Mouse (Mus musculus) adrenal gland, adult 2 months (tissue): ENCODE measurements at regions not wholly inside any gene's neighbourhood (a gene's known extent, or its start where the extent isn't known, plus 50 kb on each side); places are given as distances from the start of the nearest gene placed in this dataset.
"Not testable (repeated sequence)": the region's sequence is repeated elsewhere in the genome, so short reads cannot be mapped to it uniquely, and the experiment has no call there.

Experiments used
- DNase-seq: peaks from one replicate; pipeline ENCODE4 v3.0.0; 2021

DNA sequence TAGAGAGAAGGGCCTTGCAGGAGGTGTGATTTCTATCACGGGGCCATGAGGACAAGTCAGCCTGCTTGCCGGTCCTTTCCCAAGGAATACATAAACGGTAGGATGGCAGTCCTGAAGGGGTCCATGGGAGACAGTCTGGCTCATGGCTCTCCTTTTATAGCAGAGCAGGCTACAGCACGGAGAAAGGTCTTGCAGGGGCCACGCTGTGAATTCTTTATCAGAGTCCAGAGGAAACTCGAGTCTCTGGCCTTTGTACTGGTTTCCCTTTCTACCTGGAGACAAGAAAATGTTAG, 1984.0 kb downstream of the 4930444P10Rik start:
- no peak for DNase-seq

DNA sequence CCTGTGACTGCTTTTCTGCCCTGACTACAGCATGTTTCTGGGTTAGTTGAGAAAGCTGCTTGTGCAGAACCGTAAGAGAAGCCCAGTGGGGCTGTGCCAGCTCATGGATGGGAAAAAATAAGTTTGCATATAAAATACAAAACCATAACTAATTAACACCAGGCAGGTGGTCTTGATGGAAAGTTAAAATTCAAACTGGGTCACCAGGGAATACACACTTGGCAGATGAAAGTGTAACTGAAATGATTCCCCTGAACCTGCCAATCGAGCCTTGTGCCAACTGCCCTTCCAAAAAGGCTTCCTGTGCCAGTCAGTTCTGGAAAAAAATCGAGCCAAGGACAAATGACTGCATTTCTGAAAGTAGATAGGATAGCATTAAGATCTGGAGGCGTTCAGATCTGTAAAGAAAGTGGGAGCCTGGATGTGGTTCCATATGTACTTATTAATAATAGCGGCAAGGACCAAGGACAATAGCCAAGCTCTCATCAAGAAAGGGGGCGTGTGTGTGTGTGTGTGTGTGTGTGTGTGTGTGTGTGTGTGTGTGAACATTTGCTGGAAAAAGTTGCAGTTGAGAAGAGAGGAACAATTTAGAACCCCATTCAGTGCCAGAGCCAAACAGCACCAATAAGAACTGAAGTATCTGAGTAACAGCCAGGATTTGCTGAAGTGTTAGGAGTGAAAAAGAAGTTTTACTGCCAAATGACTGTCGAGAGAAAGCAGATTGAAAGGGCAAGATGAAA, 1984.5 kb downstream of the 4930444P10Rik start:
- peak; percentile 67 for DNase-seq

DNA sequence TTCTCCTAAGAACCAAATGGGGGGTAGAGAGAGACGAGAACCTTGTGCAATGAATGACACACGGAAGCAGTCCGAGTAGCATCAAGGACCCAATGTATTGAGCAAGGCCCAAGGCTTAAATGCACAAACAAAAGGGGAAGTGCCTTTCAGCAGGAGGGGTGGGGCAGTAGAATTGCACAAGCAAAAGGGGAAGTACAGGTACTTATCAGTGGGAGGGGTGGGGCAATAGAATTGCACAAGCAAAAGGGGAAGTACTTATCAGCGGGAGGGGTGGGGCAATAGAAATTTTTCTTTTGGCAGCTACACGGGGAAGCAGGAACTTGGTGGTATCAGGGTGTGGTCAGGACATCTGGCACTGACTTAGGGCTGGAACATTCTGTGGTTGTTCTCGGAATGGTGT, 1987.6 kb downstream of the 4930444P10Rik start:
- DNase-seq, result not testable (repeated sequence)

DNA sequence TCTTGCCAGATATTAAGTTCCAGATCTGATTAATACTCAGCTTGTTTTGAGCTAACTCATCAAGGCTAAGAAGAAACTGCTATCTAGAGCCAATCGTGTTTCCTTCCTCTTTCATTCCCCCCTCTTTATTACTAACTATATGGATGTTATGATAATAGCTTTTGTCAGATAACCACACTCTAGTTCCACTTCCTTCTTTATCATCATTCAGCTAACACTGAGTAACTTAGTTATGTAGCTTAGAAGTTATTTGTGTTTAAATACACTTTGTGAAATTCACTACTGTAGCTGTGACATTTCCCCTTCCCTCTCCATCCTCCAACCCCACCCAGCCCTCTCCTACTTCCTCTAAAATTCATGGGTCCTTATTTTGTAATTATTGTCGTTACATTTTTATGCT, 1988.6 kb downstream of the 4930444P10Rik start:
- no peak for DNase-seq

DNA sequence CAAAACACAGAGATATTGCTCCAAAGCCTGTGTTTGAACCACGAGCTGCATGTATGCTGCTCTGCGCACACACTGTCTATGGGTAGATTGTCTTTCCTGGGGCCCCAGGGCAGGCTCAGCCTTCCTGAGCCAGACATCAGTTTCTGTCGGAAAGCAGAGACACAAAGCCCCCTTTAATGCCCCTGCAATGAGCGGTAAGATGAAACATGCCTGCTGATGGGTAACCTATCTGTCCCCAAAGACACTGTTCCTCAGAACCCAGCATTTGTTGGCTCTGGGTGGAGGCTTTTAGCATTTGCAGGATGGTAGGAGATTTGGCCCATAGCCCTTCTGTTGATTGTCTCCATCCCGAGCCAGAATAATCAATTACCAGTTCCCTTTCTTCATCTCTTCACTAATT, 1994.1 kb downstream of the 4930444P10Rik start:
- DNase-seq, result no peak

DNA sequence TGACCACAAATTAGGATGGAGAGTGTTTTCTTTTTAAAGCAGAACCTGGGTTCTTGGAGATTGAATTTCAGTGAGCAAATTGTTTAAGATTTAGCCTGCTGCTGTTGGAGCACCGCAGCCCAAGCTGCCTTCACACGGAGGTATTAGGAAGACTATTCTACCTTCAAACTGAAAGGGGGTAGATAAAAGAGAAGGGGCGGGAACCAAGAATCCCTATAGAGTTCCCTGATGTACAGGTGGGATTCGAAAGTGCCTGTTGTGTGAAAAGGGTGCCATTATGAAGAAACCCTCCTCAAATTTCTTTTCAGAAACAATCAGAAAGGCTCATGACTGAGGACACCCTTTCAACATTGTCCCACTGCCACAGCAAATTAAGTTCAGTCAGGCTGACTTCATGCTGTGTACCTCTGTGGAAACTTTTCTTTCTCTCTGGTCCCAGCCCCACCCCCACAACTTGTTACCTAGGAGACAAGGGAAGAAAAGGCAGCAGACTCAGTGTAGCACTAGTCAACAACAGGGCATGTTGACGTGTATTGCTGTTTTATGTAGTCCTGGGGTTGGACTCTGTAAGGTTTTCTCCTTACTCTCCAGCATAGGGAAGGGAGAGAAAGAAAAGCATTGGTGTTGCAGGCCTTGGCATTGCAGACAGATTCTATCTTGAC, 1995.4 kb downstream of the 4930444P10Rik start:
- no peak for DNase-seq

DNA sequence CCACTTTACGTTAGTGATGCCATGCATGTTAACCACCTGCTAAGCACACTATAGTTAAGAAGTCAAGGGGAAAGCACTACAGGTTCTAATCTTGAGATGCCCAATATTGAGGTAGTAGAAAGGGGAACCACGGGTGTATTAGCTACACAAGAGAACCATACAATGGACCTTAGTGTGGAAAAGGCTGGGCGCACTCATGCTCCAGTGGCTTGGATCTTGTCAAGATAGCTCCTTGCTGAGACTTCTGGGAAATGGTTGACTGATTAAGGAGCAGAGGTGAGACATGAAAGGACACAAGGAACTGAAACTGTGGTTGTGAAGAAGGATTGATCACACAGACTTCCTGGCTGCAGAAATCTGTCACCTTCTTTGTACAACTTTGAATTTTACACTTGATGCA, 2028.3 kb downstream of the 4930444P10Rik start:
- DNase-seq, result no peak

DNA sequence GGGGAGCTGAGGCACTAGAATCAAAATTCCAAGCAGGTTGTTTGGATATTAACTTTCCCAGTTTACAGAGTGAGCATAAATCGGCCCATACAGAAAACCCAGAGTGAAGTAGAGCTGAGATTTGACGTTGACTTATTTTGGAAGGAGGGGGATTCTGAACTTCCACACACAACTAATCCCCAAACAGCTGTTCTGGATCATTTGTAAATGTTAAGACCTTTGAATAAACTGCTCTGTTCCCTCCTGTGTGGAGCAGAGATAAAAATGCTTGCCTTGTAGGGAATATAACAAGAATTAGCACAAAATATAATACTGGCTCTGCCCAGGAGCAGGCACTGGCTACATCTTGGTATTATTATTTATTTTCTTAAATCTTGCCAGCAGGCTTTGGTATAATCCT, 2057.0 kb downstream of the 4930444P10Rik start:
- DNase-seq, result no peak

DNA sequence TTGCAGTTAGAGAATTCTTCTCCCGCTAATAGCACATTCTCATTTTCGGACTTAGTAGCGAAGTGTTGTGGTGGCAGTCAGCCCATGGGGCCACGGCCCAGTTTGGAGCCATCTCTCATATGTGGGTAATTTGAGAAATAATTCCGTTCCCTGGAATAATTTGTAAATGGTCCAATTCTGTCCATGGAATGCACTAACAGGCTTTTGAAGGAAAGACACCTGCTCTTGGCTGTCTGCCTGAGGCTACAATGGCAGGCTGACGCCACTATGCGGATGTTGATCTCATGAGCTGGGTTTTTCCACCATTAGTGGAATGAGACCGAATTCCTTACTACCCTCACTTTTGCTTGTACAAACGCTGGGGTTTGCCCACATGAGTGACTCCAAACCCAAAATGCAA, 2081.6 kb downstream of the 4930444P10Rik start:
- DNase-seq, result no peak

DNA sequence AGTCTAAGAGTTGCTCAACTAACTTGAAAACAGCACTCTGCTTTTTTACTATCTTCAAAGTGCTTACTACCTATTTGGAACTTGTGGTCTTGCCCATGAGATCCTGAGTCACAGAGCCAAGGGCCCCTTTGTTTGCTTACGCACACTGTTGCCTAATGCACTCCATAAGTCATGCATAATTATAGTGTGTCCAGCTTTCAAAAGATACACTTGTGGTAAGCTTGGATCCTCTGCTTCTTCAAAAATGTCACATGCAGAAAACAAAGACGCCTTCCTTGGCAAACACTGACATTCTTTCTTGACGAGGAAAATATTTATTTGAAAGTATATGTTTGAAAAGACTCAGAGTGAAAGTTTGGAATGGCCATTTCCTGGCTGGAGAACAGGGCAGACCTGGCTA, 2082.3 kb downstream of the 4930444P10Rik start:
- DNase-seq, result no peak

DNA sequence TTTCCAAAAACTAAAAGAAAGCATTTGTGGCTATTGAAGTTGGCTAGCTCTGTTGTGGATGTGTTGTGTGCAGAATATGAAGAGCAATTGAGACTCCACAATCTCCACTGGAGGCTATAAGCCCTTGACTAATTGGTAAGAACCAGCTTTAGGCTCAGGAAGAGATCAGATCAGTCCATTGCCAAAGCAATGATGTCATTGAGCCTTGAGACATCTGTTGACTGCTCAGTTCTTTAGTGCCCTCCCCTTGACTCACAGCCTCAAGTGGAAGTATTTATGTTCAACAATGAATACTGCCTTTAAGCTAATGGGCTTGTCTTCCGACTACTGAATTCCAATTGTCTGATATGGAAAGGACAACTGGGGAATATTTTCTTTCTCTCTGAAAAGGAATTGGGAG, 2090.6 kb downstream of the 4930444P10Rik start:
- peak; percentile 44 for DNase-seq

DNA sequence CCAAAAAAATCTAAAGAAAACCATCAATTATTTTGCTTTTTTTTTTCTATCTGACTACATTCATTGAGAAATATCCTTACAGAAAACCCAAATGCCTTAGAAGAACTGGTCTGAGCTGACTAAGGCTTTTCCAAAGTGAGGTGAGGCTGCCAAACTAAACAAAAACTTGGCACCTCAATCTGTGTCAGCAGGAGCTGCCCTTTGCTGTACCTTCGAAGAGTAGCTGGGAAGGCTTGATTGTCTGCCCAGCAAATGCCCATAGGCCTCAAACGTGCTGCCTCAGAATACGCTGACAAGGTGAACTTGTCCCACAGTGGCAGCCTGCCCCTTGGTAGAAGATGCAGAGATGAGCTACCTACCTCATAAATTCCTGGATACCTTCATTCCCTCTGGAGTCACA, 2091.7 kb downstream of the 4930444P10Rik start:
- peak; percentile 22 for DNase-seq

DNA sequence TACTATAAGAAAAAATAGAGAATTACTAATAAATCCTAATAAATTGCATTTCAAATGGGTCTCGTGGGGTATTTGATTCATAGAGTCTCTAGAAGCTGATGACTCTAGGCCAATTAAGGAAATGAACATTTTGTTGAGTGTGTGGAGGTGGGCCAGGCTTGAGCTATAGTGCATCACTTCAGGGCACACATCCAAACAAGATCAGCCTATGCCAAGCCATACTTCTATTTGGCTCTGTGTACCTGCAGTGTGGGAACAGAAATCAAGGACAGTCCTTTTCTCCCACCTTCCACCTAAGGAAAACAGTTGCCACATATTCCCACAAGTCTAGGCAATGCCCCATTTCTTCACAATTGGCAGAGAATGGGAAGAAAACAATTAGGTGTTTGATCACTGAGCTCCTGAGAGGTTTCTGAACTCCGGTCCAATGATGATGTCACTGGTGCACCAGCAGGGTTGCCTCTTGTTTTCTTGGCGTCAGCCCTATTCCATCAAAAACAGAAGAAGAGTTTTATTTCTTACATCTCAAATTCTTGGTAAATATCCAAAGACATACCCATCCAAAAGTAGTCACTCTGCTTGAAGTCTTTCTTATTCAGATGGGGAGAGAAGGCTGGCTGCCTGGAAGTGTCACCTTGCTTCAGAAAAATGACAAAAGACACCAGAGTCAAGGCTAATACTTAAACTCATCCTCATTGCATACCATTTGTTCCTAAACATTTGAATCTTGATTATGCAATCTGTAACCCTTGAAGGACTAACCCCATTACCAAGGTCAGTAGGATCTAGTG, 2092.3 kb downstream of the 4930444P10Rik start:
- no peak for DNase-seq

DNA sequence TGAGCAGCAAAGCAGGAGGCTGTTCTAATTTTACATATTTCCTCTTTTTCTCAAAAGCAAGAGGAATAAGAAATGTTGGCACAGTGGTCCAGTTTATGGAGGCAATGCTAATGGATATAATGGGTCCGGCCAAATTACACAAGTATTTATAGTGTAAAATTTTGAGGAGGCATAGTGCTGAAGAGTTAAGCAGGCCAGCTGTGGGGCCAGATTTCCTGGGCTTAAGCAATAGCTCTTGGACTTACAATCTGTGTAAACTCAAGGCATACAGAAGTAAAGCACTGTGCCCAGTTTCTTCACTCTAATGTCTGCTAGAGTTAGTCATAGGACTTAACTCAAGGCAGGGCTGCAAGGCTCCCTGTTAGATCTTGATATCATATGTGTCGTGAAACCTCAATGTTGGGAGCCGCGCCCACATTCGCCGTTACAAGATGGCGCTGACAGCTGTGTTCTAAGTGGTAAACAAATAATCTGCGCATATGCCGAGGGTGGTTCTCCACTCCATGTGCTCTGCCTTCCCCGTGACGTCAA, 2094.9 kb downstream of the 4930444P10Rik start:
- DNase-seq, result no peak

DNA sequence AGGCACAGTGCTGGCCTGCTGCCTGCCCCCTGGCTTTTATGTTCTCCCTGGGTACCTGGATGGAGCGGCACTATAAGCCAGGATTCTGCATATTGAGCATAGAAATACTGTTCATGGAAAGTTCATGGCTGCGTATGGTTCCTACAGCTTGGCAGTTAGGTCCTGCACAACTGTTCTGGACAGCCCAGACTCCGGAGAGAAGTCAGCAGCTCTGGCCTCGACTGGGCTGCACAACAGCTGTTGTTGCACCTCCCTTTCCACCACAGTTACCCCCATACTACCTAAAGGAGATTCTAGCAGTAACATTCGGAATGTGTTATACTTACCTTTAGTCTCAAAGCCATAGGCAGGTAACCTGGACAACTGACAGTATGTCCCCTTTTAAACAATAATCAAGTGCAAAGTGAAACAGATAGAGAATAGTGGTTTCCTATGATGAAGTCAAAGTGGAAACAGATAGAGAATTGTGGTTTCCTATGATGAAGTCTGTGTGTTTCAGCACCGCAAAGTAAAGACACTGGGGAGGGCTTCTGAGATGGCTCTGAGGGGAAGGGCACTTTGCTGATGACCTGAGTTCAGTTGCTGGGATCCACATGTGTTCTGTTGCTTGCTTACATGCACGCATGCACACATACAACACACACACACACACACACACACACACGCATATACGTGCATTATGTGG, 2099.2 kb downstream of the 4930444P10Rik start:
- no peak for DNase-seq

DNA sequence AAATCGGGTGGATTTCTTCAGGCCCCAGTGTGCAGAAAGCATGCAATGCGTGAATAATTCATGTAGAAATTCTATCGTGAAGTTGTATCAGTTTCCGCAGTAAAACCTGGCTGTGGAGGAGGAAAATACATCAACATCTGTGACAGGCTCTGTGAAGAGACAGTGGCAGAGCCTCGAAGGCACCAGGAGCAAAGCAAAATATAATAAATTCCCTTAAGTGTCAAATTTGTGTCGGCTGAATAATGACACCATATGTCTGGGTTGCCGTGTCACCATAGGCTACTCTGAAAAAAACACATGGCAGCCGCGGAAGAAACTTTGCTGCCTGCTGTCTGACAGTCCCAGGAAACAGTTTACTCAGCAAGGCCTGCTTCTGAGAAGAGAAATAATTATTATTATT, 2100.1 kb downstream of the 4930444P10Rik start:
- no peak for DNase-seq

DNA sequence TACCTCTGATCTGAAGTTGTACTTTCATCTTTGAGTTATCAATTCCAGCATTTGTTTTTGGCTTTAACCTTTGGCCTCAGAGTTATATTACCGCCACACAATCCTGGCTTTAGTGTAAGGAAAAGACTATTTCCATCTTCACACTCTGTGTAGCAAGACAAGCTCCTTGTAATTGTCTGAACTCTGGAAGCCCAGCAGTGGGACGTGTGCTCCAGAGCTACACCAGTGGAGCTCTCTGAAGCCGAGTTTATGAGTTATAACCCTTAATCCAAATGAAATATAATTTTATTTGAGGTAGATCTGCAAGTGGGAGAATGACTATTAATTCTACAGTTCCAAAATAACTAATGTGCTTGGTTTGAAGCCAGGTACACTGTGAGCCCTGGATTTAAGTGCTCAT, 2103.8 kb downstream of the 4930444P10Rik start:
- DNase-seq, result no peak

DNA sequence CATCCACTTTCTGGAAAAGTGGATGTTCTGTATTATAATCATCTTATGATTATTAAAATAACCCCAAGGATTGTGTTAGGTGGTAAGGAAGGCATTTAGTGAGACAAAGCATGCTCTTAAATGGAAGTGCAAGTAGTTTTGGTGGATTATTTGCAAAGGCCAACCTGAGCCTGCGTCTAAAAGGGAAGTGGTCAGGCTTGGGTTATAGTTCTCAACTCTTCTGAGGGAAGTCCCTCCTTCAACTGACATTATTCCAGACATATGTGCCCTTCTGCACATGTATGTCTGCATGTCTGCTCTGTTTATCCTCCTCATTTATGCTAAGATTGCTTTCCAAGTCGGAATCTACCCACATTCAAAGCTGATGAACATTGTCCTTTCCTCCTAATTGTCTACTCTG, 2108.3 kb downstream of the 4930444P10Rik start:
- no peak for DNase-seq

DNA sequence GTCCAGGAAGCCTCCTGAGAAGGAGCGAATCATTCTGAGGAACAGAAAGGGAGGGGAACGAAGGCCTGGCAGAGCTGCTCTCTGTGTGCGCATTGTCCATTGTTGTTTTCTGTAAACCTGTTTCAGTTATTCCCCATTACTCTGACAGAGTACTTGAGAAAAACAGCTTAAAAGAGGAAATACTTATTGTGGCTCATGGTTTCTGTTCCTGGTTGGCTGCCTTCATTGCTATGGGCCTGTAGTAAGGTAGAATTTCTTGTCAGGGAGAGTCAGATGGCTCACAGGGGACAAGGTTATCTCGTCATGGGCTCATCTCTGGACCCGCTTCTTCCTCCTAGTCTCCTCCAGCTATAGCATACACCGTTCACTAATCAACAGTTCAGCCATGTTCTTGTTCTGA, 2112.9 kb downstream of the 4930444P10Rik start:
- DNase-seq, result no peak

DNA sequence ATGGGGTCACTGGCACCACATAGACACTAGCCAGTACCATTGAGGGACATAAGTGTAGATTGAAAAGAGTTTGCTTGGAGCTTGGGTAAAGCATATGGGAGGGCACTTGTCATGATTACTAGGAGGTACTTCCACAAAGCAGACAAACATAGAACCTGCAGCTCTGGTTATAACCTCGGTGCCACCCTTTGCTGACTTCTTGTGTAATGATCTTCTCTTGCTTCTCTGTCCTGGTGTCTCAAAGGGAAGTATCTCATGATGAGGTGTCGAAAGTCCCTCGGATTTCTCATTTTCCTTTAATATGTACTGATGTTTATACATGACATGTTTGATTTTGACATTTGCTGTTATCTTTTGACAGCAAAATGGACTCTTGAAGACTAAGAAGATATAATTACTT, 2114.5 kb downstream of the 4930444P10Rik start:
- no peak for DNase-seq

DNA sequence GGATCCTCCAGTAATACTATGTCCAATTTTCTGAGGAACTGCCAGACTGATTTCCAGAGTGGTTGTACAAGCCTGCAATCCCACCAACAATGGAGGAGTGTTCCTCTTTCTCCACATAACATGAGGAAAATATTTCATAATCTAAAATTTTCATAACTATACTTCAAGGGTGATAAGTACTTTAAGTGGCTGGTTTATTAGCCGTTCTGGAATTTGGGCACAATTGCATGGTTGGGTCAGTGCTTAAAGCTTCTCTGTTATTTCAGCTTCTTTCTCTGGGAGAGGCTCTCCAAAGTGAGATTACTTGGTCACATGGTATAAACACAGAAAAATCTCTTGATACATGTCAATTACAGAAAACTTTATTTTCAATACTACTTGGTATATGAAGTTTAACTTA, 2115.9 kb downstream of the 4930444P10Rik start:
- no peak for DNase-seq

DNA sequence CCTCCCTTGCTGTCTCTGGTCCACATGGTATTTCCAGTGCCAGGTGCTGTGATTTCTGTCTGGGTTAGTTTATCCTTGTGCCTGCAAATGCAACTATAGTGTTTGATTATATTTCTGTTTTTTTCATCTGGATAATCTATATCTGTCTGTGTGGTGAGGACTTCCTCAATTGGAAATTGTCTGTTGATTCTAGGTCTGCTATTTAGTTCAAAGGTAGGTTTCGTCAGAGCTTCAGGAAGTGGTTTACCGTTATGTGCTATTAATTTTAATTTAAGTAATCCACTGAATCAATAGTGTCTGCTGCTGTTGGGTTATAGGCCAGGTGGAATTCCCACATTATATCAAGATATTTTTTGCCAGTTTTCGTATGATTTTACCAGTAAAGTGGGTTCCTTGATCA, 2143.9 kb downstream of the 4930444P10Rik start:
- no peak for DNase-seq

DNA sequence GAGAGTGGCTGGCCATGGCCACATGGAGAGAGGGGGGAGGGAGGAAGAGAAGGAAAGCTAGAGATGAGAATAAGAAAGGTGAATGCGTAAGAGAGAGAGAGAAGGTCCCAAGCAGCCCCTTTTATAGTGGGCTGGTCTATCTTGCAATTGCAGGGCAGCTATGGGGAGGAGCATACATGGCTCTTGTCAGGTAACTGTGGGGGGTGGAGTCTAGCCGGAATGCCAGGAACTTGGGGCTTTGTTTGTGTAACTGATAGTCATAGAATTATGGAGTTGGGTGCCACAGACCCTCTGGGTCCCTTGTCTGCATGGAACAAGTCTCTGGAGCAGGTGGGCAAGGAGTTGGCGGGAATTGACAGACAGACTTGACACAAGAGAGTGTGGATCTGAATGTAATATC, 2151.8 kb downstream of the 4930444P10Rik start:
- no peak for DNase-seq
